Mouse (Mus musculus) forebrain, embryonic 11.5 days (tissue): ENCODE measurements at regions not wholly inside any gene's neighbourhood (a gene's known extent, or its start where the extent isn't known, plus 50 kb on each side); places are given as distances from the start of the nearest gene placed in this dataset.
A peak's percentile ranks its signal among the peaks of the same experiment; 100 is the strongest.

Source experiments
- ATAC-seq: fragments of 200-750 bp; cut with Nextera tagmentation; replicated peaks from 2 replicates; pipeline ENCODE4 v1.8.0; 2017; ENCODE audit warnings: moderate TSS enrichment; ENCODE audit not compliant: low FRiP score
- DNase-seq: peaks from one replicate; pipeline ENCODE4 v3.0.0-alpha.2; 2017; ENCODE audit warnings: low spot score
- H3K27ac ChIP-seq: fragments of 300-500 bp; sonication (generic); 2 replicates; pipeline ENCODE4 v1.5.1; 2014; ENCODE audit warnings: low read depth, low read length
- H3K27me3 ChIP-seq: fragments of 300-500 bp; sonication (generic); 2 replicates; pipeline ENCODE4 v1.6.1; 2014; ENCODE audit warnings: mild to moderate bottlenecking, low read length, mixed read lengths; ENCODE audit not compliant: control insufficient read depth, insufficient read depth
- H3K36me3 ChIP-seq: fragments of 300-500 bp; sonication (generic); 2 replicates; pipeline ENCODE4 v1.6.1; 2014; ENCODE audit warnings: mild to moderate bottlenecking, low read length, moderate library complexity, mixed read lengths; ENCODE audit not compliant: control insufficient read depth, insufficient read depth
- H3K4me1 ChIP-seq: fragments of 300-500 bp; sonication (generic); replicated peaks from 2 replicates; pipeline ENCODE4 v1.6.1; 2014; ENCODE audit warnings: low read length, mixed read lengths; ENCODE audit not compliant: control insufficient read depth, insufficient read depth
- H3K4me2 ChIP-seq: fragments of 300-500 bp; sonication (generic); 2 replicates; pipeline ENCODE4 v1.6.1; 2014; ENCODE audit warnings: low read depth, mild to moderate bottlenecking, low read length, moderate library complexity, mixed read lengths; ENCODE audit not compliant: severe bottlenecking
- H3K4me3 ChIP-seq: fragments of 300-500 bp; sonication (generic); 2 replicates; pipeline ENCODE4 v1.5.1; 2014; ENCODE audit warnings: low read depth, low read length
- H3K9ac ChIP-seq: fragments of 300-500 bp; sonication (generic); 2 replicates; pipeline ENCODE4 v1.6.1; 2014; ENCODE audit warnings: low read length
- H3K9me3 ChIP-seq: fragments of 300-500 bp; sonication (generic); 2 replicates; pipeline ENCODE4 v1.6.1; 2016; ENCODE audit warnings: low read length, mixed read lengths; ENCODE audit not compliant: control insufficient read depth
- WGBS: fragments of 180-500 bp; shearing (Covaris S2); extraction: QIAGEN DNeasy Blood & Tissue Kit; methylation state at CpG from one replicate; pipeline ENCODE4 v1.1.7; 2014; 5-methylcytosine and 5-hydroxymethylcytosine counted together

DNA sequence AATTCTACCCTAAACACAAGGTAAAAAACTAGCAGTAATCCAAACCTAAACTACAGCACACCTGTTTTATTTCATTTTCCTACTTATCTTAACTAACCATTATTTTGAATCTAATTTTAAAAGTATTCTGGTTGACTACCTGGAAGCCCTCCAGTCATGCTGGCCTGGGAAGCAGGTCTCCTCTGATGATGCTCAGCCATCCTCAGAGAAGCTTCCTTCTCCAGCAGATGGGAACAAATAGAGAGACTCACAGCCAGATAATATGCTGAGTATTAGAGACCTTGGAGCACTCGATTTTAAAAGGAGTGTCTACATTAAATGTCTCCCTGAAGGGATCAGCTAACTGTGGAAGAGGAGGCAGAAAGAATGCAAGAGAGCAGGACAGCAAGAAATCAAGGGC is 537.8 kb downstream of the Olfm4 start:
- DNase-seq (no peak), ATAC-seq (no peak)
- Histone ChIP-seq H3K9me3 (no peaks in the 10 kb centered on the region), H3K9ac (no peak overlapping the region), H3K36me3 (no peaks in the 10 kb centered on the region), H3K4me1 (no peaks in the 10 kb centered on the region), H3K27ac (no peak overlapping the region), H3K4me3 (no peak overlapping the region), H3K4me2 (no peak overlapping the region), H3K27me3 (no peaks in the 10 kb centered on the region; the same call in 1 of the 2 replicates)
- WGBS = 76% methylated on average over 1 of the region's 1 CpGs

DNA sequence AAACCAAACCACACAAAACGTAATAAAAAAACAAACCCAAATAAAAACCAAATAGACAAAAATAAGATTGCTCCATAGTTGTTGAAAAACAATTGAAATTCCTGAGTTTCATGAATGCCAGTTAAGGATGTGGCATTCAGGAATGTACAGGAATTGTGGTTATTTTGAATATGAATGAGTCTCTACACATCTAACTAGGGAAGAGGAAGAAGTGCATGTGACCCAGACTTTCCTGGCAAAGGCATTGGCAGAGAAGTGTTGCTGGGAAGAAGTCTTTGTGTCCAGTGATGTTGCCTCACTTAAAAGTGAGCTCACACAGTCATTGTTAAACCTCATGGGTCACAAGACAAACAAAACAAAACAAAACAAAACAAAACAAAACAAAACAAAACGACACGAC is 538.7 kb downstream of the Olfm4 start:
- no peak for DNase-seq
- no peaks in the 10 kb centered on the region for H3K9me3 ChIP-seq

DNA sequence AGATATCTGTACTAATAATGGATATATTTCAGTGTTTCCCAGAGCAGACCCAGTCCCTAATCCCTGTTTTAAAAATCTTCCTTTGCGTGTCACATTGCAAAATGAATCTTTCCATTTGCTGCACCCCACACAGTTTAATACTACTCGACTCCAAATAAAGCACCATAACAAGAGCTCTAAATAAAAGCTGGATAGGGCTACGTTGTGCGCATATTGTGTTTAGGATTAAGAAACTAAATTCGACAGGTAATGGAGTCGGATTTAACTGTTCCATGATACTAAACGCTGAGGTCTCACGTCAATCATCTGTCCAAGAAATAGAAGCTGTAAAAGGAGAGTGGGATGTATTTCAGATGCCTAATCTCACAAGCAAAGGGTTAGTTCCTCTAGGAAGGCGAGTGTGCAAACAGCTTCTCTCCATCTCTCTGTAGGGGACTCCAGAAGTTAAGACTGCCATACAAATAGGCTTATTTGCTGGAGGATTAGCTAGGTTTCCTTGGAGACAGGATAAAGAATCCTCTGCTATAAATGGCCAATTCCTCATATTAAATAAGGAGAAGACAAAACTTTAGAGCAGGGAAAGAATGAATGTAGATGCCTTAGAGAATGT is 544.6 kb downstream of the Olfm4 start:
- 20% methylated on average over 9 of the region's 9 CpGs for WGBS
- Histone ChIP-seq H3K27ac (no peak overlapping the region), H3K27me3 (no peaks in the 10 kb centered on the region; the same call in 1 of the 2 replicates), H3K4me3 (no peak overlapping the region), H3K4me1 (no peaks in the 10 kb centered on the region), H3K9me3 (no peaks in the 10 kb centered on the region), H3K36me3 (no peaks in the 10 kb centered on the region), H3K4me2 (no peak overlapping the region), H3K9ac (no peak overlapping the region)
- DNase-seq (no peak), ATAC-seq (peak; percentile 82)

More for the DNA sequence above, 538.7 kb downstream of the Olfm4 start:
- Histone ChIP-seq H3K4me1 (no peaks in the 10 kb centered on the region), H3K4me2 (no peak overlapping the region), H3K27me3 (no peaks in the 10 kb centered on the region; the same call in 1 of the 2 replicates), H3K9ac (no peak overlapping the region), H3K27ac (no peak overlapping the region), H3K36me3 (no peaks in the 10 kb centered on the region), H3K4me3 (no peak overlapping the region)
- ATAC-seq = no peak
- 84% methylated on average over 3 of the region's 3 CpGs for WGBS

DNA sequence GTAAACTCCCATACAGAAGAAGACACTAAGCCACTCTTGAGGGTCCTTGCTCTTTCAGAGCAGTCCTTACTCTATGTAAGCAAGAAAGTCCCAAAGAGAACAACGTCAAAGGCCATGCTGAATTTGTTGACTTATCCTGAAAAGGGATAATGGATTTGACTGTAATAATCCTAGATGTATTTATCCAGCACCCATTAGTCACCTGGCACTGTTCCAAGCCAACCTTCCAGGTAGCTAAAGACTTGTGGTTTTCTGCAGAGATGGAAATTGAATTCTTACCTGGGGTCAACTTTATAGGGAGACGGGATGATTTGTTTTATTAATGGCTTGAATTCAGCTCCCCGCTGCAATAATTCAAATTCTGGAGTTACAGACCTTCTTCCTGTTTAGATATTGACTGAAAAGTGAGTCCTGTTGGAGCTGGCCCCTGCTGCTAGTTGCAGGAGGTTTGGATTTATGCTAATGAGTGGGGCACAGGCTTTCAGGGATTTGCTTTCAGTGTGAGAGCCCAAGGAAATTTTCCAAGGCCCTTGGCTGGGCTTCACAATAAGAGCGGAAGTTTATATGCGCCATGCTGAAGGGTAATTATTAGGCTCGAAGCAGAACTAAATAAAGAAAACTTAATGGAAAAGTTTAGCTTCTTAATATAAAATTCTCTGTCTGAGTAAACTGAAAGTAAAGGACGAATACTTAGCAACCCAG is 552.3 kb downstream of the Olfm4 start:
- no peak overlapping the region for H3K9ac ChIP-seq
- ATAC-seq = peak; percentile 83
- peak; percentile 50 for DNase-seq
- no peaks in the 10 kb centered on the region for H3K9me3 ChIP-seq
- H3K4me3 ChIP-seq = no peak overlapping the region
- H3K4me1 ChIP-seq = 0 out of 2 replicates have a peak, but pooled peaks cover 2% of the 10 kb centered on the region
- WGBS = 26% methylated on average over 7 of the region's 7 CpGs
- no peak overlapping the region for H3K27ac ChIP-seq
- no peak overlapping the region for H3K4me2 ChIP-seq
- no peaks in the 10 kb centered on the region for H3K36me3 ChIP-seq
- H3K27me3 ChIP-seq = no peaks in the 10 kb centered on the region

DNA sequence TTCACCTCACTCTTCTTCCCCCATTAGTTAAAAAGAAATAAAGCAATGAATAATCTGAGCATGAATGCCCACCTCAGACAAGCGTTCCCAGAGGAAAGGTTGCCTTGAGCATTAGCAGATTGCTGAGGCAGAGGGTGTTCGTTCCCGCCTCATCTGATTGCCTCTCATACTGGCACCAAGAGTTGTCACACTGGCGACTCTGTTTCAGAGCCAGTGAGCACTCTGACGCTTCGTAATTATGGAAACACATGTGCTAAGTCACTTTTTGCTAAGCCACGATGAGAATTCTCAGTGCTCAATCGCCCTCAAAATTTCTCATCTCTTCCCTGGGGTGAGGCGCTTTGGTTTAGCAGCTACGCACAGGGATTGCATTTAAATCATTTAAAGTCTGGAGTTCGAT is 576.1 kb downstream of the Olfm4 start:
- H3K9ac ChIP-seq = no peak overlapping the region
- no peak overlapping the region for H3K4me2 ChIP-seq
- ATAC-seq (no peak), DNase-seq (no peak)
- no peak overlapping the region for H3K4me3 ChIP-seq
- no peaks in the 10 kb centered on the region for H3K4me1 ChIP-seq
- H3K27me3 ChIP-seq = no peaks in the 10 kb centered on the region
- H3K9me3 ChIP-seq = no peaks in the 10 kb centered on the region
- no peaks in the 10 kb centered on the region for H3K36me3 ChIP-seq
- no peak overlapping the region for H3K27ac ChIP-seq
- 72% methylated on average over 11 of the region's 11 CpGs for WGBS
